Mouse (Mus musculus) liver, adult (tissue): ENCODE measurements around the gene Dhx36.

Experiments
- GATA4 ChIP-seq: IDR thresholded peaks from 2 replicates; pipeline ENCODE4 v1.6.1; 2014; ENCODE audit warnings: mild to moderate bottlenecking, low read length; ENCODE audit not compliant: insufficient replicate concordance

The Dhx36 gene

GRCm38 (mm10) chr3:62449871-62450496 is 56.8 kb downstream of the Dhx36 start:
- TF ChIP-seq GATA4 = no peak

GRCm38 (mm10) chr3:62447151-62447550 is 59.7 kb downstream of the Dhx36 start:
- no peak for TF ChIP-seq GATA4

- TF ChIP-seq GATA4 = no peak
Measured at GRCm38 (mm10) chr3:62446271-62446670, 60.5 kb downstream of the Dhx36 start.

GRCm38 (mm10) chr3:62443582-62444194 is 63.1 kb downstream of the Dhx36 start:
- no peak for TF ChIP-seq GATA4

GRCm38 (mm10) chr3:62440431-62440969 is 66.3 kb downstream of the Dhx36 start:
- no peak for TF ChIP-seq GATA4

- no peak for TF ChIP-seq GATA4
Measured at GRCm38 (mm10) chr3:62435923-62436322, 70.9 kb downstream of the Dhx36 start.

GRCm38 (mm10) chr3:62433675-62434074 is 73.1 kb downstream of the Dhx36 start:
- no peak for TF ChIP-seq GATA4

- no peak for TF ChIP-seq GATA4
Measured at GRCm38 (mm10) chr3:62418387-62419138, 88.2 kb downstream of the Dhx36 start.
